Mouse (Mus musculus): ENCODE data around the gene Epb41l5. TPM values are rescaled to one million over a fixed set of nuclear protein-coding genes. Genes with fewer than 3 reads are reported as not detected.

Epb41l5 gene
- polyA plus RNA-seq, 1 experiment = 13.5 TPM

- DNase-seq (ENCODE audit: low read depth) = no peak
- TF ChIP-seq CTCF (IDR thresholded peaks at IDR 0.05; ENCODE audit: borderline replicate concordance, extremely low read depth, insufficient read depth, insufficient read length) (no peak), POLR2A (IDR thresholded peaks at IDR 0.05; ENCODE audit: borderline replicate concordance, extremely low read depth, insufficient read depth, insufficient read length, poor library complexity, severe bottlenecking) (no peak)
These were observed 7.5 kb downstream of the Epb41l5 start for GRCm38 (mm10) chr1:119641090-119641812.

- TF ChIP-seq POLR2A (IDR thresholded peaks at IDR 0.05; ENCODE audit: borderline replicate concordance, extremely low read depth, insufficient read depth, insufficient read length, poor library complexity, severe bottlenecking) = no peak
- TF ChIP-seq CTCF (IDR thresholded peaks at IDR 0.05; ENCODE audit: borderline replicate concordance, extremely low read depth, insufficient read depth, insufficient read length) = no peak
These were observed 8.8 kb downstream of the Epb41l5 start for GRCm38 (mm10) chr1:119640006-119640405.

GRCm38 (mm10) chr1:119637188-119638023 lies 11.4 kb downstream of the Epb41l5 start:
- TF ChIP-seq CTCF (IDR thresholded peaks at IDR 0.05; ENCODE audit: borderline replicate concordance, extremely low read depth, insufficient read depth, insufficient read length) (no peak), POLR2A (IDR thresholded peaks at IDR 0.05; ENCODE audit: borderline replicate concordance, extremely low read depth, insufficient read depth, insufficient read length, poor library complexity, severe bottlenecking) (no peak)
- DNase-seq (ENCODE audit: low read depth) = no peak

More at GRCm38 (mm10) chr1:119640006-119640405, 8.8 kb downstream of the Epb41l5 start:
- DNase-seq (ENCODE audit: low read depth) = no peak

GRCm38 (mm10) chr1:119634746-119635145 lies 14.1 kb downstream of the Epb41l5 start:
- DNase-seq (ENCODE audit: low read depth) = no peak
- TF ChIP-seq POLR2A (IDR thresholded peaks at IDR 0.05; ENCODE audit: borderline replicate concordance, extremely low read depth, insufficient read depth, insufficient read length, poor library complexity, severe bottlenecking) (no peak), CTCF (IDR thresholded peaks at IDR 0.05; ENCODE audit: borderline replicate concordance, extremely low read depth, insufficient read depth, insufficient read length) (no peak)

GRCm38 (mm10) chr1:119630428-119630827 lies 18.4 kb downstream of the Epb41l5 start:
- DNase-seq (ENCODE audit: low read depth) = no peak
- TF ChIP-seq POLR2A (IDR thresholded peaks at IDR 0.05; ENCODE audit: borderline replicate concordance, extremely low read depth, insufficient read depth, insufficient read length, poor library complexity, severe bottlenecking) = no peak
- no peak for TF ChIP-seq CTCF (IDR thresholded peaks at IDR 0.05; ENCODE audit: borderline replicate concordance, extremely low read depth, insufficient read depth, insufficient read length)

GRCm38 (mm10) chr1:119626837-119627236 lies 22.0 kb downstream of the Epb41l5 start:
- TF ChIP-seq POLR2A (IDR thresholded peaks at IDR 0.05; ENCODE audit: borderline replicate concordance, extremely low read depth, insufficient read depth, insufficient read length, poor library complexity, severe bottlenecking) = no peak
- no peak for TF ChIP-seq CTCF (IDR thresholded peaks at IDR 0.05; ENCODE audit: borderline replicate concordance, extremely low read depth, insufficient read depth, insufficient read length)
- DNase-seq (ENCODE audit: low read depth) = no peak

- TF ChIP-seq POLR2A (IDR thresholded peaks at IDR 0.05; ENCODE audit: borderline replicate concordance, extremely low read depth, insufficient read depth, insufficient read length, poor library complexity, severe bottlenecking) = no peak
- no peak for TF ChIP-seq CTCF (IDR thresholded peaks at IDR 0.05; ENCODE audit: borderline replicate concordance, extremely low read depth, insufficient read depth, insufficient read length)
- DNase-seq (ENCODE audit: low read depth) = peak; percentile 45
These were observed 24.4 kb downstream of the Epb41l5 start for GRCm38 (mm10) chr1:119624444-119624843.

- no peak for DNase-seq (ENCODE audit: low read depth)
- TF ChIP-seq CTCF (IDR thresholded peaks at IDR 0.05; ENCODE audit: borderline replicate concordance, extremely low read depth, insufficient read depth, insufficient read length) (no peak), POLR2A (IDR thresholded peaks at IDR 0.05; ENCODE audit: borderline replicate concordance, extremely low read depth, insufficient read depth, insufficient read length, poor library complexity, severe bottlenecking) (no peak)
These were observed 43.4 kb downstream of the Epb41l5 start for GRCm38 (mm10) chr1:119605396-119605795.

GRCm38 (mm10) chr1:119602448-119602847 lies 46.4 kb downstream of the Epb41l5 start:
- DNase-seq (ENCODE audit: low read depth) = no peak
- TF ChIP-seq POLR2A (IDR thresholded peaks at IDR 0.05; ENCODE audit: borderline replicate concordance, extremely low read depth, insufficient read depth, insufficient read length, poor library complexity, severe bottlenecking) (no peak), CTCF (IDR thresholded peaks at IDR 0.05; ENCODE audit: borderline replicate concordance, extremely low read depth, insufficient read depth, insufficient read length) (no peak)

- TF ChIP-seq CTCF (IDR thresholded peaks at IDR 0.05; ENCODE audit: borderline replicate concordance, extremely low read depth, insufficient read depth, insufficient read length) (no peak), POLR2A (IDR thresholded peaks at IDR 0.05; ENCODE audit: borderline replicate concordance, extremely low read depth, insufficient read depth, insufficient read length, poor library complexity, severe bottlenecking) (no peak)
- DNase-seq (ENCODE audit: low read depth) = no peak
These were observed 49.9 kb downstream of the Epb41l5 start for GRCm38 (mm10) chr1:119598855-119599254.

- DNase-seq (ENCODE audit: low read depth) = no peak
- TF ChIP-seq CTCF (IDR thresholded peaks at IDR 0.05; ENCODE audit: borderline replicate concordance, extremely low read depth, insufficient read depth, insufficient read length) = no peak
These were observed 51.8 kb downstream of the Epb41l5 start for GRCm38 (mm10) chr1:119596954-119597480.

All from brain, embryonic 14.5 days (tissue).